Mouse (Mus musculus) layer of hippocampus, postnatal 10 days (tissue): ENCODE data around the gene Lrrc8d. TPM values are rescaled to one million over a fixed set of nuclear protein-coding genes. Genes with fewer than 3 reads are reported as not detected.
A peak's percentile ranks its signal among the peaks of the same experiment; 100 is the strongest.

ENCODE experiments used
- DNase-seq, 2 experiments: peaks; one replicate each; pipeline ENCODE4 v3.0.0; 2021; ENCODE audit warnings: low spot score in 2 of 2
- total RNA-seq, 2 experiments: library from RNA; stranded (reverse); gene quantifications; 2 replicates each; pipeline ENCODE4 v1.2.3; 2021

Gene Lrrc8d
- total RNA-seq, 2 experiments from 2014 or later = 57.7 to 59.4 TPM

DNA sequence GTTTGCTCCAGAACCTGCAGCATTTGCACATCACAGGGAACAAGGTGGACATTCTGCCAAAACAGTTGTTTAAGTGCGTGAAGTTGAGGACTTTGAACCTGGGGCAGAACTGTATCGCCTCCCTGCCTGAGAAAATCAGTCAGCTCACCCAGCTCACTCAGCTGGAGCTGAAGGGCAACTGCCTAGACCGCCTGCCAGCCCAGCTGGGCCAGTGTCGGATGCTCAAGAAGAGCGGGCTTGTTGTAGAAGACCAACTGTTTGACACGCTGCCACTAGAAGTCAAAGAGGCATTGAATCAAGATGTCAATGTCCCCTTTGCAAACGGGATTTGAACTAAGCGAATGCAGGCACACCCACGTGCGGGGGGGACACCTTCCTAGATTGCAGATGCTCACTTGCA, 114.2 kb downstream of the Lrrc8d start:
- peak in 1 of 2 experiments; percentile 36 for DNase-seq

DNA sequence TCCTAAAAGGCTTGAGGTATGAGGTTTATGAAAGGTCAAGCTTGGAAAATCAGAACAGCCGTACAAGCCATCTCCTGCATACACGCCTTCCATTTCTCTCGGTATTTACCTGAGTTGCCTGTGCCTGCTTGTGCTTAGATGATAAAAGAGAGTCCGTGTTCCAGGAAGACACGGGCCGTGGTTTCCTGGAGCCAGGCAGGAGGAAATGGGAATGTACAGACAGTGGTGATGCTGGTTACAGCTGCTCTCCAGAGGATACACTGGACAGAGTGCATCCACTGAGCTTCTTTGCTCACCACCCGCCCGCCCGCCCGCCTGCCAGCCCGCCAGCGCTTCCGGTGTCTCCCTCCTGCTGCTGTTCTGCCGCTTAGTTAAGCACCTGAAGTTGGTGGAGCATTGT, 116.3 kb downstream of the Lrrc8d start:
- no peak for DNase-seq

DNA sequence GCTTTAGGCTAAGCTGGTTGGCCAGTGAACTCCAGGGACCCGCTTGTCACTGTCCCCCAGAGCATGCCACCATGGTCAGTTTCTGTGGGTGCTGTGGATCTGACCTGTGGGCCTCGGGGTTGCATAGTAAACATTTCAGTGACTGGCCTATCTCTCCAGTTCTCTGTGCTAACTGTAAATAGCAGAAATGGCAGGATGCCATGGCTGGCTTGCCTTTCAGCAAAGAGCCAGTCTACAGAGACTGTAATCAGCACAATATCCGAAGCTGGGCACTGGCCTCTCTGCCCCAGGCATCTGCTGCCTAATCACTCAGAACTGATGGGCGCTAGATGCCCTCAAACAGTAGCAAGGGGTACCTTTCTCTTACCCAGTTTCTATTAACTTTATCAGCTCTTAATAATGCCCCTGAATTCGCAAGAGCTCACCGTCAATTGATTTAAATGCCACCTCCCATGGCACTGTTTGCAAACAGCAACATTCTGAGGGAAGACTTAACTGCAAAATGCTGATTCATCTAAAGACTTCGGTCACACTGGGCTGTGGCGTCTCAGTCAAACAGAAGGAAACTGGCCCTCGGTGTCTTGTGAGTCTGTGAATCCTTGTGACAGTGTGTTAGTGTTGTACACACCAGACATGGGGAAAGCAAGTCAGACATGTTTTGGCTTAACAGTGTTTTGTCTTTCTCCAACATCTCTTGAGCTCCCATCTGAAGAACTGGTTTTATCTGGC, 117.6 kb downstream of the Lrrc8d start:
- DNase-seq = peak in 1 of 2 experiments; percentile 37

DNA sequence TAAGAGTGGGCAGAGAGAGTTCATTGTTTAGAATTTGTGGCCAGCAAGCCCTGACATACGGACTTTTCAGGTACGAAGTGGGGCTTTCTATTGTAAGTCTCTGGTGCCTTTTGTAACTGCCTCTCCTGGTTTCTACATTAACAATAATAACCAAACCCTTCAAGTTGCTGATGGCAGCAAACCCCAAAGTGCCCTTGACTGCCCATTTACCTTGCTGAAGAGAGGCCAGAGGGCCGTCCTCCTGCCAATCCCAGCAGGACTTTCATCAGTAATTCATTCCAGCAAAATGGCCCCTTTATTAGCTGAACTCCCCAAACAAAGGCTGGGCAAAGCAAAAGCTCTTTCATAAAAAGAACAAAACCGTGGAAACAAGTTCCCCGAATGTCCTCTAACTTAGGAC, 118.6 kb downstream of the Lrrc8d start:
- no peak for DNase-seq

DNA sequence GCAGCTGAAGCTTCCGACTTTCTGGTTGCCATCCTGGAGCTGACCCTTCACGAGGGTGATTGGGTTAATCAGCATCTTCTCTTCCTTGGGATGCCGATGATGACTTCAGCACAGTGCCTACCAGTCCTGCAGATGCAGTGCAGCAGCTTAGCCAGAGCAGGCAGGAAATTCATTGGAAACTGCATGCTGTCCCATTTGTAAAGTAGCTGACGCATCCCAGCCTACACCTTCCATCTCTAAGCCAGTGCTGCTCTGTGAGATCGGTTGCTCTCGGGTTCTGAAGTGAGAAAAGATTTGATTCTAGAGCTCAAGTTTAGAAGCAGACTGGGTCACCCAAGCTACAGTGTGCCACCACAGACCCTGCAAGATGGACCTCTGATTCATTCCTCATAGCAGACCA, 121.6 kb downstream of the Lrrc8d start:
- no peak for DNase-seq

DNA sequence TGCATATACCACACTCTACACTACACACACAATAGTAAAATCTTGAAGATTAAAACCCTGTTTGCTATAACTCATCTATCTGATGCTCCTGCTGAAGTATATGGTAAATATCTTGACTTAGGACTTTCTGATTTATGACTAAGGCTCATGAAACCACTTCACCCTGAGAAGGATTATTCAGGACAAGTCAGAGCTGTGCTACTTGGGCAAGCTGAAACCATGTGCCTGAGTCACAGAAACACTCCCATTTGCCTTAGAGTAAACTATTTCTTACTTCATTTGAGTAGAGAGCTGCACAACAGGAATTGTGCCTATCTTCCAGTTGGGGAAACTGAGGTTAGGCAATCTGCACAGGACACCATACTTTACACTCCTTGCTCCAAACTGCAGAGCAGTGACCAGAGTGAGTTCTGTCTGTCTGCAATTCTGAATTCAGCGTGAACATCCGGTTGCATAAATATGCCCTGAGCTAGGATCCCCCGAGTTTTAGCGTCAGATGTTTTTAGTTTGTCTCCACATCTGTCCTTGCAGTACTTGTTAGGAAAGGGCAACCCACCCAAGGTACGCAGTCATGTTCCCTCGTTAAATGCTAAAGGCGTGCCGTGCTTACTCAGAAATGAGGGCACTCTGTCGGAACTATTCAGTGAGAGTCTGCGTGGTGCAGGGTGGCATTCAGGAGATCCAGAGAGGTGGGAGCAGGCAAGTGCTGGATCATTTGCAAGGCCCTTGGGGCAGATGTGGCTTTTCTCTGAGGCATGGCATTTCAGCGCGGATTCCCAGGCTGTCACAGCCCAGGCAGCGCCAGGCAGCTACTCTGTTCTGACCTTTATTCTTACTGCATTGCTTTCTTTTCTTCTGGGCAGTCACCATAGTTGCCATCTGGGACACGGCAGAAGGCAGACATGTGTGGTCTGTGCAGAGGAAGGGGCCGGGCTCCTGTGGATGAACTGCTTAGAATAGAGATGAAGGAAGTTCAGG, 123.0 kb downstream of the Lrrc8d start:
- DNase-seq = no peak

DNA sequence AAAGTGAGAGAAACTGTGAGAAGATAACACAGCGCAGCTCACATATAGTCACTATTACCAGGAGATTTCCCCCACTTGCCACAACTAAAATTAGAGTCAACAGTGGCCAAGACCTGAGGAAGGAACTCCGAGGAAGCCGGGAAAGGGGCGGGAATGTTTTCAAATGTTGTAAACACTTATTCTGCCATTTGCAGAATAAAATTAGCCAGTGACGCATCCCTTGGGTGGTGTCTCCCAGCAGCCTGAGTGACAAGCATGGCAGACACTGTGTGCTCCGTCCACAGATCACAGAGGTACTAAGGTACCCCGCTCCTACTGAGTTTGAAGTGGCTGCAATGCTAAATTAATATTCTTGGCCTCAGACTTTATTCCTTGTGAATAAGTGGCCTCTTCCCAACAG, 124.5 kb downstream of the Lrrc8d start:
- no peak for DNase-seq

DNA sequence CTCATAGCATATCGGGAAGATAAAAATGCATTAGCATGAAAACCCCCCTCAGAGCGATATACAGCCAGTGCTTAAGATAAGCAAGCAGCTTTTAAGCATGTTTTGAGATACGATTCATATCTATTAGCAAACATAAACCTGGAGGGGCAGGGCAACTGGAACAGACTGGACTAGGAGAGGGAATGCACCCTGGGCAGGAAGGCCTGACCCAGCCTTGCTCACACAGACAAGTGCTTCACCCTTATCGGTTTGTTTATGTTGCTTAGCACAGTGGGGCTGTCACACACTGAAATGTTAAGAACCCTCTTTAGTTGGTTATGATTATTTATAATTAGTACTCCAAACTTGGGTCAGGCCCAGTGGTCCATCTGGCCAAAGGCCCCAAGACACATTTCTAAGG, 125.1 kb downstream of the Lrrc8d start:
- DNase-seq = no peak

DNA sequence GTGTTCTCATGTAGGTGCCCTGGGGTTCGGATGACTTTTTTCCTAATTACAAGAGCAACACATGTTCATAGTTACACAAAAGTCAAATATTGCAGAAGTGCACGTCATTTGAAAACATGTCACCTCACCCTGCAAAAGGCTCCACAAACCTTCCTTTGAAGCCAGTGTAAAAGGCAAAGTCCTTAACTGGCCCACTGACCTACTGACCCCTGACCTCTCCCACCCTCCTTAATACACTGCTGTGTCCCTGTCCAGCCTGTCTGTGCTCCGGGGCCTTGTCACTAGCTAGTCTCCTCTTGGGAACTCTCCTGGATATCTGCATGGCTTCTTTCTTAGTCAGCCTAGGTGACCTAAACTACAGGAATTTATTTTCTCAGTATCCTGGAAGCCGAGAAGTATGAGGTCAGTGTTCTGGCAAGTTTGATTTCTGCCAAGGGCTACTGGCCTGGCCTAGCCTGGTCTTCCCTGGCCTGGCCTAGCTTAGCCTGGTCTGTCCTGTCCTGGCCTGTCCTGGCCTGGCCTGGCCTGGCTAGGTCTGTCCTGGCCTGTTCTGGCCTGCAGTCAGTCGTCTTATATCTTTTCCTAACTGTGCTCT, 127.2 kb downstream of the Lrrc8d start:
- no peak for DNase-seq

DNA sequence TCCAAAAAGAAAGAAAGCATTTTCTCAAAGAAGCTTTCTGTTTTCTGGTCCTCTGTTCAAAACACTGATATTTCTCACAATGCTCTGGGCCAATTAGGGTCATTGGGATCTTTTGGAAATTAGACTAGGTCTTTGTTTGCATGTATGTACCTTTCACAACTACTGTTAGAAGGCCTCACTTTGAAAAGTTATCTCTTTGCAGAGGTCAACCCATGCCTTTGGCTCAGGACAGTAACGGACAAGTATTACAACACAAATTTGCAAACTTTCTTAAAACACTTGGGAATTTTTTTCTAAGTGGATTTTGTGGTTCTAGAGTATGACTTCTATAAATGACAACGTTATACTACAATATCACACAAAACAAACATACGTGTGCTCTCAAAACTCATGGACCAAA, 128.3 kb downstream of the Lrrc8d start:
- no peak for DNase-seq

DNA sequence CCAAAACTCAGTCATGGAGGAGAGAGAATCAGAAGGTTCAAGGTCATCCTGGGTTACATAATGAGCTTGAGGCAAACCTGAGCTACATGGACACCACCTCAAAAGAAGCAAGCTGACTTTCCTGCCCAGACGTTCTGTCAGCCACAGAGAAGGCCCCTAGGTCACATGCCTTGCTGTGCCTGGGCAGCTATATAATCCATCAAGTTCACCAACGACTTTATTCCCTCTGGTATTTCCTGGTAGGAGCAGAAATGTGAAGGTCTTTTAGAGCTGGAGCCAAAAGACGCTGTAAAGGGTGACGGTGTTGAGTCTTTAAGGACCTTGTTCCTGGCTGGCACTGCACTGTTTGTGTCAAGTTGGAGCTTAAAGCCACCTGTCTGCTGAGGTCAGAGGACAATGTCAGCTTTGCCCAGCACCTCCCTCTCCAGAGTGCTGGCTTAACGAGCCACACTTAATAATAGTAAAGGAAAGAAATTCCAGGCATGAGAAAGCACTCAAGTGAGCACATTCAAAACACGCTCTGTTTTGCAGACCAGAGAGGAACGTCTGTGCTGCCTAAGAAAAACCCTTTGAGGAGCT, 129.3 kb downstream of the Lrrc8d start:
- no peak for DNase-seq

DNA sequence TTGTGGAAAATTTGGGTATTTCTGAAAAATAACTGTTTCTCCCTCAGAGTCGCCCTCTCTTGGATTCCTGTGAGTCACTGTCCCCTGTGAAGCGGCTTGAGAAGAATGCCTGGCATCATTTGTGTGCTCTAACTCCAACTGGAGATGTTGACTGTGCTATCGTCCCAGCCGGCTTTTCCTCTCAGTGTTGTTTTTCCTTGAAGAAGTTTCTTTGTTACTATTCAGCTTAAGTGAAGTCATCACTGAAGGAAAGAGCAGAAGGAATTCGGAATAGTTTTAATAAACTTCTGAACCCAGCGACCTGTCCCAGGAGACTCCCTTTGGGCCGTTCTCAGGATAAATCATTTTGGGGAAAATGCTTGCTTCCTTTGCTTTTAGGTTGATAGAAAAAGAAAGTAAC, 132.4 kb downstream of the Lrrc8d start:
- no peak for DNase-seq

DNA sequence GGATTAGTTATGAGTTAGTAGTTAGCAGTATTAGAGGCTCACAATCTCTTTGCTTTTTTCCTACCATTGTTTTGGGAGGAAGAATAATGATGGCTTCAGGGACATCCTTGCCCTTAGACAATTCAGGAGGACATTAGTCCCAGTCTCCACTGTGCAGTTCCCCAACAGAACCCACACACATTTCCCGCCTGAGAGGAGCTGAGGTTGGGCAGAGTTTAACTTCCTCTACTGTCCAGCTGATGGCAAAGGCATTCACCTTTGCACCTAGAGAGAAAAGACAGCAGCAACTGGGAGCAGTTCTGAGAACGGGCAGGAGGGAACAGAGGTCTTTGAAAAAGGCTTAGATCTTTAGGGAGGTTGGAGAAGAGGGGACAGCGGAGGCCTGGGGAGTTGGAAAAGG, 134.2 kb downstream of the Lrrc8d start:
- DNase-seq = no peak

DNA sequence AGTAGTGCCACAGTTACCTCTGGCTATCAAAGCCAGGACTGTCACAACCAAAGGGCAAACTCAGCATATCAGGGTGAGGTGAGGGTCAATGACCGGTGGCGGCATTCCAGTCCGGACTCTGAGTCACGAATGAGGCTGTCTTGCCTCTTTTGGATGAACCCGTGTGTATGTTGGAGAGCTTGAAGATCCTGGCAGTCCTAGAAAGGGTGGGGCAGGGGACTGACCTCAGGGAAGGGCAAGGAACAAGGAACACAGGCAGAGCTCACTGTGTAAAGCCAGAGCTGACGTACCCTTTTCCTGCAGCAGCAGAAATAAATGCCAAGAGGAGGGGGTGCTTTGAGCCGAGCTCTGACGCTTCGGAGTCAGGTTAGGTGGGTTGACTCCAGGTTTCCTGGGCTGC, 136.2 kb downstream of the Lrrc8d start:
- no peak for DNase-seq

DNA sequence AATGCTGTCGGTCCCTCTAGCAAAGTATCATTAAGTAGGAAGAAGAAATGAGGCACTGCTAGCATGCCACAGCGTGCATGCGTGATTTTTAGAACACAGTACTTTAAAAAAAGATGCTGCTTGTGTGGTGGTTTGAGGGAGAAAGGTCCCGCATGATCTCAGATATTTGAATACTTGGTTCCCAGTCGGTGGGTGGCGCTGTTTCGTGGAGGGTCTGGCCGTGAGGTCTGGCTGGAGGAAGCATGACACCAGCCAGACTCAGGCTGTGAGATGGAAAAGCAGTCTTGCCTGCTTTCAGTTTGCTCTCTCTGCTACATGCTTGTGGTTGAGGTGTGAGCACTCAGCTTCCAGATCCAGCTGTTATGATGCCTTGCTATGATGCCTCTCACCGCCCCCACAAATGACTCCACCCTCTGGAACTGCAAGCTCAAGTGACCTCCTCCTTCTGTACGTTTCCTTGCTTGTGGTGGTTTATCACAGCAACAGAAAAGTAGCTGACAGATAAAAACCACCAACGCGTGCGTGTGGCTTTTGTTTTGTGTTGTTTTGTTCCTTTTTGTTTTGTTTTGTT, 140.1 kb downstream of the Lrrc8d start:
- no peak for DNase-seq

DNA sequence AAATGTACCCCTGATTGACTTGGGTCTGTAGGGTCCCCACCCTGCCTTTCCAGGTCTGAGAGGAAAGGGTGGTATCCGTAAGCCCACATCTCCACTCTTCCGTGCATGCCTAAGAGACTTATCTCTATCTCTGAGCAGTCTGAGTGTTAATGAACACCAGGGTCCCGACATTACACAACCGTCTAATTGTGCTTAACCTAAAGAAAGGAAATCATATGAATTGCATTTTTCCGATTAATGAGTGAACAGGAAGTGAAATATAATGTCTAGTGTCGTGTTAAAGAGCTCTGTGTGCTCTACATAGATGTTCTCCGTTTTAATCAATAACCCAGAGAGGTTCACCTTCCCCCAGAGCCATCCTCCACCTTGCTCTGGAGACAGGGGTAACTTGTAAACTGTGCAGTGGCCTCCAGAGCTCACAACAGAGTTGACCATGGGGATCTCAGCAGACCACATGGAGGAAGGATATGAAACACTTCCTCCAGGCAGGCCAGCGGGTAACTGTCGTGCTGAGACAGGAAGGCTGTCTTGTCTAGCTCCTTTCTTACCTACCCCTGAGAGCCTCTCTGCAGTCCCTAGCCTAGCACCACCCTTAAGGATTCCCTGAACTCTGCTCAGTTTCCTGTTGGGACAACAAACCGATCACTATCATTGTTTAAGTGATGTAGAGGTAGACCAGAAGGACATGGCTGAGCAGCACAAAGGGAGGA, 144.4 kb downstream of the Lrrc8d start:
- no peak for DNase-seq

DNA sequence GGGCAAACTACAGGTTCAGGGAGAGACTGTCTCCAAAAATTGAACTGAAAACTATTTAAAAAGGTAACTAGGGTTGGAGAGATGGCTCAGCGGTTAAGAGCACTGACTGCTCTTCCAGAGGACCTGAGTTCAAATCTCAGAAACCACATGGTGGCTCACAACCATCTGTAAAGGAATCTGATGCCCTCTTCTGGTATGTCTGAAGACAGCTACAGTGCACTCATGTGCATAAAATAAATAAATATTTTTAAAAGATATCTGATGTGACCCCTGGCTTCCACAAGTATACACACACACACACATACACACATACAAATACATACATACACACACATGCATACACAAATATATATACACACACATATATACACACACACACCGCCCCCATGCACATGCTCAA, 145.3 kb downstream of the Lrrc8d start:
- no peak for DNase-seq

DNA sequence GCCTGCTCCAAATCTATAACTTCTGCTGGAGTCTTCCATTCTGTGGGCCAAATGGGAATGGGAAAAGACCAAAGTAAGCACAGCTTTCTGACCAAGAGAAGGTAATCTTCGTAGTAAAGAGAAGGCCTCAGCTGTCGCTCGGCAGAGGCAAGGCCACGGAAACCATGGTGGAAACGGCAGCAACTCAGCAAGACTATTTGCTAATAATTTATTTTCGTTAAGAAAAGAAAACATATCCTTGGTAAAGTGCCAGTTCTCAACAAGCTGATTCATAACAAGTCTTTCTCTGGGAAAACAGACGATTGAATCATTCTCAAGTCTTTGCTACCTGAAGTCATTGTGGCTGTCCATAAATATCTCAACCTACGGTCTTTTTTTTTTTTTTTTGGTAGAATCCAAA, 148.0 kb downstream of the Lrrc8d start:
- DNase-seq = no peak

DNA sequence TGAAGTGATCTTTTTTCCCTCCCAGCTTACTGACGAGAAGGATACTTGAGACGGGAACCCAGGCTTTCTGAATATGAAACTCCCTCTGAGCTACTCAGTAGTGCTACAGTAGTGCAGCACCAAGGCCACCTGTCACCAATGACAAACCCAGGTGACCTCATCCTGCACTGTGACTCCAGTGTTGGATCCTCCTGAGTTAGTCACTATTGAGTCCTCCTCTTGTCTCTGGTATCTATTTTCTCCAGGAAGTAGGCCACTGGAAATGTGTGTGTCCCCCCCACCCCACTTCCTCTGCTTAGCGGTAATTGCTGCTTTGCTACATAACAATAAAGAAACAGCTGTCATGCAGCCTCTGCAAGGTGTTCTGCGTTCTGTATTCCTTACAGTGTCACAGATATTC, 149.5 kb downstream of the Lrrc8d start:
- no peak for DNase-seq

DNA sequence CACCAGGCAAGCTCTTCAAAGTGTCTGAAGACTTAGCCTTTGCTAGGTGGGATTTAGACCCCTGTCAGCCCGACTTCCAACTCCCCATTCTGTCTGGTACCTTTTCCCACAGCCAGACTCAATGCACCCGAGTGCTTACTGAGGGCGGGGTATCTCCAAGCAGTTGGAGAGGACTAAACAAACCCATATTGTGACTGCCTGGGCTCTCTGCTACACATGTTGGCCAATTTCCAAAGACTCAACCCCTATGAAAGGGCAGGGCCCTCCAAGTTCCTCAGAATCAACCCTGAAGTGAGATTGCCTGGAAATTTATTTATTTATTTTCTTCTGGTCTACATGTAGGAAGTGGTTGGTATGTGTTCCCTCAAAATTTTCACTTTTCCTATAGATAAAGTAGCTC, 149.9 kb downstream of the Lrrc8d start:
- DNase-seq = no peak

DNA sequence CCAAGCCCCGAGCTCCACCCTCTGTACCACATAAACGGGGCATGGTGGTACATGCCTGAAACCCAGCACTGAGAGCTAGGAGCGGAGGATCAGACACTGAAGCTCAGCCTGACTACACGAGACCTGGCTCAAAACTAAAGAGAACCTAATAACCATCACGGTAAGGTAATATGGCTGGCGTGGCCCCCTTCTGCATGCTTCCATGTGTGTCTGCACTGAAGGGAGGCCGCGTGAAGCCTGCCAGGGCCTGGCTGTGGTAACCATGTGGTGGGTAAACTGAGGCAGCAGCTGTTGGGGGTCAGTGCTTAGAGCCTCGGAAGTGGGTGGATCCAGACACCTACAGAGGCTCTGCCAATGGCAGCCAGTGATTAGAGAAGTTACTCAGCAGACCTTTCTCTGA, 153.5 kb downstream of the Lrrc8d start:
- no peak for DNase-seq
